Mouse (Mus musculus) liver, postnatal 0 days (tissue): ENCODE results near the gene Tbxas1.

Source experiments
- CTCF ChIP-seq: sonication (generic); IDR thresholded peaks from 2 replicates; pipeline ENCODE4 v1.5.1; 2016; ENCODE audit warnings: antibody characterized with exemption, low read depth
- EP300 ChIP-seq: IDR thresholded peaks from 2 replicates; pipeline ENCODE4 v1.6.1; 2016; ENCODE audit warnings: antibody characterized with exemption, low read depth, mild to moderate bottlenecking

DNA sequence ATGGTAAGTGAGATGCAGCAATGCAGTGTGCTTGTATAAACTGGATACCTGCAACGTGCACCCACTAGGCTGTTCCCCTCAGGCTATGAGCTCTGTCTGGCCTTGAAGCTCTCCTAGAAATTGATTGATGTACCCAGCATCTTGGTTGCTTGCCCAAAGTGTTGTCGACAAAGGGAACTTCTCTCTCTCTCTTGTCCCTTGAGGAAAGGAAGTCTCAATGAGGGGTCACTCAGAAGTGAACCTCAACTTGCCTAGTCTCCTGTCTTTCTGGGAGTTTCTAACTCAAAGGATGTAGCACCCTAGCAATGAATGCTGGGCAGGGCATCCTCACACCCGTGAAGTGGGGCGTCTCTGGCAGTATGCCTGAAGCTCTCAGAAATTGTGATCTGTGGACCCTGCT is 161.0 kb downstream of the Tbxas1 start:
- TF ChIP-seq CTCF (no peak), EP300 (no peak)
